Mouse (Mus musculus) liver, embryonic 14.5 days (tissue): ENCODE measurements around the gene Prokr2.

Experiments used
- CTCF ChIP-seq: IDR thresholded peaks from 2 replicates; pipeline ENCODE4 v1.5.1; 2016; ENCODE audit warnings: antibody characterized with exemption, low read depth, control low read depth
- EP300 ChIP-seq: IDR thresholded peaks from 2 replicates; pipeline ENCODE4 v1.6.1; 2016; ENCODE audit warnings: antibody characterized with exemption, low read depth

- no peak for TF ChIP-seq EP300
- TF ChIP-seq CTCF: no peak
Observed at GRCm38 (mm10) chr2:132410126-132410525, 24.9 kb upstream of the Prokr2 start.
